Mouse (Mus musculus): ENCODE data around the gene Batf. TPM values are rescaled to one million over a fixed set of nuclear protein-coding genes. Genes with fewer than 3 reads are reported as not detected.
A peak's percentile ranks its signal among the peaks of the same experiment; 100 is the strongest.
"Not testable (repeated sequence)": the region's sequence is repeated elsewhere in the genome, so short reads cannot be mapped to it uniquely, and the experiment has no call there.

The Batf gene
- total RNA-seq (2017) = 45.5 and 46.4 TPM in 2 replicates

- ATAC-seq (replicated peaks in 1 of 2; ENCODE audit: insufficient read depth in 1 of 2, low FRiP score in 2 of 2, low TSS enrichment in 1 of 2, low read depth in 1 of 2, poor library complexity in 2 of 2, severe bottlenecking in 2 of 2) = peak; percentile 68 to 77
Measured at GRCm38 (mm10) chr12:85686466-85687216, at the start of gene Batf. Gene Batf, plus strand, starts transcription at chr12:85686669.

GRCm38 (mm10) chr12:85637932-85638331, 48.5 kb upstream of the Batf start:
- no peak for ATAC-seq (replicated peaks in 1 of 2; ENCODE audit: insufficient read depth in 1 of 2, low FRiP score in 2 of 2, low TSS enrichment in 1 of 2, low read depth in 1 of 2, poor library complexity in 2 of 2, severe bottlenecking in 2 of 2)

- ATAC-seq (replicated peaks in 1 of 2; ENCODE audit: insufficient read depth in 1 of 2, low FRiP score in 2 of 2, low TSS enrichment in 1 of 2, low read depth in 1 of 2, poor library complexity in 2 of 2, severe bottlenecking in 2 of 2) = no peak
Measured at GRCm38 (mm10) chr12:85638541-85639325, 47.7 kb upstream of the Batf start.

DNA sequence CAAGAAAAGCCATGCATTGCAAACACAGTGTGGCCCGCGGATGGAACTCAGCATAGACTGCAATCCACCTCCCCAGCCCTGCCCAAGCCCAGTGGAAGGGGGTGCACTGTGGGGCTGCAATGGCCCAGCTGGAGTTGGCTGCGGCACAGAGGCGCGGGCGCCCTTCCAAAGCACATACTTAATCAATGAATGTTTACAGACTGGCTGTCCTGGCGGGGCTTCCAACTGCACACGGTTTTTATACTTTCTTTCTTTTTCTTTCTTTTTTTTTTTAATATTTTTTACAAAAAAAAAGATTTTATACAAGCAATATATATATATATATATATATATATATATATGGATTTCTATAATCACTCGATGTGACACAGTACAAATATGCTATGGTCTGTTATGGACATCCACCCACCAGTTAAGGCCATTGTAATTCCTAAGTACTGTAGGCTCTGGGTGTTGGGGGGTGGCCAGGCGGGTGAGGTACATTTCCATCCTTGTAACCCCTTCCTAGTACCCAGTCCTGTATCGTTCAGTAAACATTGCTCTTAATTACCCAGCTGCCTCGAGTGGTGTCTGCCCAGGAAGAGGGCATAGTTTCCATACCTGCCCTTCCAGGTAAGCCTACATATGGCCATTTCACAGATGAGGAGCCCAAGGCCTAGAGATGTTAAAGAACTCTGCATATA, 47.0 kb upstream of the Batf start:
- no peak for ATAC-seq (replicated peaks in 1 of 2; ENCODE audit: insufficient read depth in 1 of 2, low FRiP score in 2 of 2, low TSS enrichment in 1 of 2, low read depth in 1 of 2, poor library complexity in 2 of 2, severe bottlenecking in 2 of 2)

- ATAC-seq (replicated peaks in 1 of 2; ENCODE audit: insufficient read depth in 1 of 2, low FRiP score in 2 of 2, low TSS enrichment in 1 of 2, low read depth in 1 of 2, poor library complexity in 2 of 2, severe bottlenecking in 2 of 2) = peak; percentile 50 to 59
Measured at GRCm38 (mm10) chr12:85640852-85641563, 45.5 kb upstream of the Batf start.

DNA sequence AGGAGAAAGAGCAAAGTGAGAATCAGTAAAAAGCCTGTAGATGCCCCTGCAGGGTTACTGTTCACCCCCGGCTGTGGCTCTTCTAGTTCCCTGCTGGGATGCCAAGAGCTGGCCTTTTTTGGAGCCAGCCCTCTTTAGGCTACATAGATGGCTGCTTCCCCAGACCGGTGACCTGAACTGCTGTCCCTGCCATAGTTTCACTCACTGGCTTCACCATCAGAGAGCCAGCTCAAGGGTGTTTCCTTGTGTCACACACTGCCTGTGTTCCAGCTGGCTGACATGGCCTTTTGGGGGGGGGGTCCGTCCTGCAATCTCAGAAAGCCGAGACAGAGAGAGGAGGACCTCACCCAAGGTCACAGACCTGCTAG, 44.9 kb upstream of the Batf start:
- no peak for ATAC-seq (replicated peaks in 1 of 2; ENCODE audit: insufficient read depth in 1 of 2, low FRiP score in 2 of 2, low TSS enrichment in 1 of 2, low read depth in 1 of 2, poor library complexity in 2 of 2, severe bottlenecking in 2 of 2)

GRCm38 (mm10) chr12:85643735-85644134, 42.7 kb upstream of the Batf start:
- no peak for ATAC-seq (replicated peaks in 1 of 2; ENCODE audit: insufficient read depth in 1 of 2, low FRiP score in 2 of 2, low TSS enrichment in 1 of 2, low read depth in 1 of 2, poor library complexity in 2 of 2, severe bottlenecking in 2 of 2)

GRCm38 (mm10) chr12:85645664-85646063, 40.8 kb upstream of the Batf start:
- no peak for ATAC-seq (replicated peaks in 1 of 2; ENCODE audit: insufficient read depth in 1 of 2, low FRiP score in 2 of 2, low TSS enrichment in 1 of 2, low read depth in 1 of 2, poor library complexity in 2 of 2, severe bottlenecking in 2 of 2)

- peak; percentile 51 to 65 for ATAC-seq (replicated peaks in 1 of 2; ENCODE audit: insufficient read depth in 1 of 2, low FRiP score in 2 of 2, low TSS enrichment in 1 of 2, low read depth in 1 of 2, poor library complexity in 2 of 2, severe bottlenecking in 2 of 2)
Measured at GRCm38 (mm10) chr12:85647346-85647745, 39.1 kb upstream of the Batf start.

DNA sequence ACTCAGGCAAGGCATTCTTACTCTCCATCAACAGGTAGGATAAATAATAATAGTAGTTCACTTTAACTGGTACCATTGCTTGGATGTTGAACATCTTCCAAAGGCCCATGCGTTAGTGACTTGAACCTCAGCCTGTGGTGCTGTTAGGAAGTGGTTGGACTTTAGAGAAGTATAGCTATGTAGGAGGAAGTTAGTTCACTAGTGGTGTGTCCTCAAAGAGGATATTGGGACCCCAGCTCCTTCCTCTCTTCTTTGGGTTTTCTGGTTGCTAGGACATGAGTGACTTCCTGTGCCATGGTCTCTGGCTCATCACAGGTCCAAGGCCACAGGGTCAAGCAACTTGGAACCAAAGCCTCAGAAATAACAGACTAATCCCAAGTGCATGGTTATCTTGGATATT, 38.5 kb upstream of the Batf start:
- peak; percentile 65 to 85 for ATAC-seq (replicated peaks in 1 of 2; ENCODE audit: insufficient read depth in 1 of 2, low FRiP score in 2 of 2, low TSS enrichment in 1 of 2, low read depth in 1 of 2, poor library complexity in 2 of 2, severe bottlenecking in 2 of 2)

- peak in 1 of 2 experiments; percentile 56; a peak in 2 of 4 replicates for ATAC-seq (replicated peaks in 1 of 2; ENCODE audit: insufficient read depth in 1 of 2, low FRiP score in 2 of 2, low TSS enrichment in 1 of 2, low read depth in 1 of 2, poor library complexity in 2 of 2, severe bottlenecking in 2 of 2)
Measured at GRCm38 (mm10) chr12:85659319-85659718, 27.1 kb upstream of the Batf start.

- ATAC-seq (replicated peaks in 1 of 2; ENCODE audit: insufficient read depth in 1 of 2, low FRiP score in 2 of 2, low TSS enrichment in 1 of 2, low read depth in 1 of 2, poor library complexity in 2 of 2, severe bottlenecking in 2 of 2) = peak; percentile 51 to 65
Measured at GRCm38 (mm10) chr12:85660855-85661254, 25.6 kb upstream of the Batf start.

DNA sequence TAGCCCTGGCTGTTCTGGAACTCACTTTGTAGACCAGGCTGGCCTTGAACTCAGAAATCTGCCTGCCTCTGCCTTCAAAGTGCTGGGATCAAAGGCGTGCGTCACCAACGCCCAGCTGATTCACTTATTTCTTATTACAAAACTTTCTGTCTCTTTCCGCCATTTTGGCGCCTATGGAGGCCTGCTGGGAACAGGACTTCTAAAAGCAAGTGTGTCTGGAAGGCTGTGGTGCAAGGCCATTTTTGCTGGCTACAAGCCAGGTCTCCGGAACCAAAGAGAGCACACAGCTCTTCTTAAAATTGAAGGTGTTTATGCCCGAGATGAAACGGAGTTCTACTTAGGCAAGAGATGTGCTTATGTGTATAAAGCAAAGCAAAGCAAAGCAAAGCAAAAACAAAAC, 24.2 kb upstream of the Batf start:
- not testable (repeated sequence) for ATAC-seq (replicated peaks in 1 of 2; ENCODE audit: insufficient read depth in 1 of 2, low FRiP score in 2 of 2, low TSS enrichment in 1 of 2, low read depth in 1 of 2, poor library complexity in 2 of 2, severe bottlenecking in 2 of 2)

GRCm38 (mm10) chr12:85662896-85663295, 23.6 kb upstream of the Batf start:
- ATAC-seq (replicated peaks in 1 of 2; ENCODE audit: insufficient read depth in 1 of 2, low FRiP score in 2 of 2, low TSS enrichment in 1 of 2, low read depth in 1 of 2, poor library complexity in 2 of 2, severe bottlenecking in 2 of 2) = peak; percentile 56 to 63; a peak in 2 of 4 replicates

DNA sequence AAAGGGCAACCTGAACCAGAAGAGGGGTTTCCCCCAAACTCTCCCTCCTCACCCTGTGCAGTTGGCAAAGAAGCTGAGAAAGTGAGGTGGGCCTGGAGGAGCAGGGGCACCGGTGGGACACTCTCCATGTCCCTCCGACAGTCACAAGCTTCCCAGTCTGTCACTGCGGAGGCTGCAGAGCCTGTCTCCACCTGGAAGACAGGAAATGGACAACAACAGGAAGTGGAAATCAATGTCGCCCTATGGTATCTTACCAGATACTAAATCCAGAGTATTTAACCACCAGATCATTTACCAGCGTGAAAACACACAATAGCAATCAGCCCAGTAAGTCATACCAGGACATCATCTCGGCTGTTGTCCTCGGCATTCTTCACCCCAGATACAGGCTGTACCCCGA, 20.4 kb upstream of the Batf start:
- no peak for ATAC-seq (replicated peaks in 1 of 2; ENCODE audit: insufficient read depth in 1 of 2, low FRiP score in 2 of 2, low TSS enrichment in 1 of 2, low read depth in 1 of 2, poor library complexity in 2 of 2, severe bottlenecking in 2 of 2)

- ATAC-seq (replicated peaks in 1 of 2; ENCODE audit: insufficient read depth in 1 of 2, low FRiP score in 2 of 2, low TSS enrichment in 1 of 2, low read depth in 1 of 2, poor library complexity in 2 of 2, severe bottlenecking in 2 of 2) = no peak
Measured at GRCm38 (mm10) chr12:85667071-85667470, 19.4 kb upstream of the Batf start.

DNA sequence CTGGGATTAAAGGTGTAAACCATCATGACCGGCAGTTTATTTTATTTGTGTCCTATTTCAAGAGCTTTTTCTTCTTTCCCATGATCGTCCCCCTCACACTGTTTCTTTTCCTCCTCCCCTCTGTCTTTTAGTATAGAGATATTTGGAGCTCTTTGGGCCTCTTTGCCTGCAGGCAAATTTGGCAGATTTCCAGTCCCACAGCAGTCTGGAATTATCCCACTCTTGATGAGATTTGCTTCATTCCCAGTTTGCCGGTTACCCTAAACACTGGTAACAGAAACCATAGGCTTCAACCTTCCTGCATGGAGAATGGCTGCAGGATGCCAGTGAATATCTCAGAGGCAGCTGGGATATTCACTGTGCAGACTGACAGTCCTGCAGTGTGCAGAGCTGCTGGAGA, 17.8 kb upstream of the Batf start:
- ATAC-seq (replicated peaks in 1 of 2; ENCODE audit: insufficient read depth in 1 of 2, low FRiP score in 2 of 2, low TSS enrichment in 1 of 2, low read depth in 1 of 2, poor library complexity in 2 of 2, severe bottlenecking in 2 of 2) = no peak

All from hematopoietic stem cell, adult 5-6 weeks (primary cell).